Mouse (Mus musculus) heart, postnatal 25 days (tissue): Measurements from ENCODE around the gene Ubxn10. TPM values are rescaled to one million over a fixed set of nuclear protein-coding genes. Genes with fewer than 3 reads are reported as not detected.

Experiments used
- DNase-seq: peaks from one replicate; pipeline ENCODE4 v3.0.0; 2022; ENCODE audit warnings: low spot score
- intact Hi-C: fragments of 180-260 bp; cut with DNase I; formaldehyde crosslinking; loops from one replicate; pipeline ENCODE4 v1.15.1; 2025
- total RNA-seq, 2 experiments: library from RNA; stranded (reverse); gene quantifications; 2 replicates each; pipeline ENCODE4 v1.2.3; 2021

The Ubxn10 gene
- total RNA-seq, 2 experiments from 2014 or later, result 1.2 to 1.8 TPM

DNA sequence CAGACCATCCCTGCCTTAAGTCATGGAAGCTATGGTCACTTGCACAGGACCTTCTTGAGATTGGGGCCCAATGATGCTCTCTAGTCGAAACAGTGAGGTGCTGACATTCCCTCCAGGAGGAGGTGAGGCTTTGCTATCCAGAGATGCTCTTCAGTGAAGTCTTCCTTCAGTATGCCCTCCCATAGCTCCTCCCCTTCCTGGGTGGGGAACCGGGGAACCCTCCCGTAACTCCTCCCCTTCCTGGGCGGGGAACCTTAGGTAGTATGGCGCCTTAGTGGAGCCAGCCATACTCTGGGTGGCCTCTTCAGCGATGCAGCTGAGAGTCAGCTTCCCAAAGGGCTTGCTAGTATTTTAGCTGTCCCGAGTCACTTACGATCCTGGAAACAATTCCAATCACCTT is 30.3 kb downstream of the Ubxn10 start:
- DNase-seq, result no peak
- intact Hi-C loops, result no loop called here

DNA sequence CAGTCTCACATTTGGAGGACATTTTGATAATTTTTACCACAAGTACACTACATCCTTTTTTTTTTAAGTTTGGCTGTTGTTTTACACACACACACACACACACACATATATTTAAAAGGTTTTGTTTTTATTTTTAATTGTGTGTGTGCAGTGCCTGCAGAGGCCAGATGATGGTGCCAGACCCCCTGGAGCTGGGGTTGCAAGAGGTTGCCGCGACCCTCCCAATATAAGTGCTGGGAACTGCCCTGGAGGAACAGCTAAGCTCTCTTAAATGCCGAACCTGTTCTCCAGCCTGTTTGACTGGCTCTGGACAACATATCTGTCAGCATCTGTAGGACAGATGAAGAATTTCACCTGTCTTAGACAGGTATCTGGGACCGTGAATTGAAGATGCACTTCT is 32.8 kb downstream of the Ubxn10 start:
- DNase-seq, result no peak
- intact Hi-C loops, result no loop called here

DNA sequence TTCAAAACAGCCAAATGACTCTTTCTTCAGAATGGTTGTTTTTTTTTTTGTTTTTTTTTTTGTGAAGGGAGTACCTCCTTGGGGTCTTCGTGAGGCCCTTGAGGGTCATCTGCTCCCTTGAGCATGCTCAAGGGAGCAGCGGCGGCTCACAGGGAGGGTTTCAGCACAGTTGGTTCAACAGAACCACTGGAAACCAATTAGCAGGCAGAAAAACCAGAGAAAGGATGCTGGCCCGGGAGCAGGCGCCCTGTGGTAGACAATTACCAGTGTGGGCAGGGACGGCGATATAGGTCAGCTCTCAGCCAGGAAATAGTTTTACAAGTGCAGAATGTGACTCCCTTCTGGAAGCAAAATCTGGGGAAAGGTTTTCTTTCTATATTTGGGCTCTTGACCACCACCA is 33.4 kb downstream of the Ubxn10 start:
- DNase-seq, result no peak
- intact Hi-C loops, result no loop called here

DNA sequence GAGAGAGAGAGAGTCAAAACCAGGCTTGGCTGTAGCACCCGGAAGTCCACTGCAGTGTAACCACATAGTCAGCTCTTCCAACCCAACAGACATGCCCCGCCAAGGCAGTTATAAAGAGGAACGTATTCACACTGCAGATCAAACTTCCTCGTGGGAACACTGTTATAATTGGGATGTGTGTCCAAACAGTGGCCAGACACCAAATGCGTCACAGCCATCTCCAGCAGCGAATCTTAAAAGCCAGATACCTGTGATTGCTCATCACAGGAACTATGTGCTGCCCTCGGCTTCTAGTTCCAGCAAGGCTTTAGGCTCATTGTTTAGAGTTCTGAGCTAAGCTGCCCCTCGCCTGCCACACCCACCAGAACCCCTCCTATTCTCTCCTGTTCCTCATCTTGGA is 34.4 kb downstream of the Ubxn10 start:
- intact Hi-C loops, result no loop called here
- DNase-seq, result no peak

DNA sequence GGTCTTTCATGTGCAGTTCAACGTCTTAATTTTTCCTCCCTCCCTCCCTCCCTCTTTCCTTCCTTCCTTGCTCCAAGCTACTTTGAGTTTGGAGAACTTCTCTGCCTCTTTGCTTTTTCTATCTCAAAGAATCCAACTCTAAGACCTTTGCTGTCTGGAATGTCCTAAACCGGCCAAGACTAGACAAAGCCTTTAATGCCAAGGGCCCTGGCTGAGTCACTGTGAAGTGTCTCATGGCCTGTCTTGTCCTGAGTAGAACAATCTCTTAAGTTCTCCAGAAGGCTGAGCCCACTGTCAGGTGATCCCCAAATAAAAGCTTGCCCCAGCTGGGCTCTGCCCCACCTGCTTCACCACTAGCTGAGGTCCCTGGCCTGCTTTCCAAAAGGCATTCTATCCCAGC is 34.9 kb downstream of the Ubxn10 start:
- no peak for DNase-seq
- intact Hi-C loops, result no loop called here

DNA sequence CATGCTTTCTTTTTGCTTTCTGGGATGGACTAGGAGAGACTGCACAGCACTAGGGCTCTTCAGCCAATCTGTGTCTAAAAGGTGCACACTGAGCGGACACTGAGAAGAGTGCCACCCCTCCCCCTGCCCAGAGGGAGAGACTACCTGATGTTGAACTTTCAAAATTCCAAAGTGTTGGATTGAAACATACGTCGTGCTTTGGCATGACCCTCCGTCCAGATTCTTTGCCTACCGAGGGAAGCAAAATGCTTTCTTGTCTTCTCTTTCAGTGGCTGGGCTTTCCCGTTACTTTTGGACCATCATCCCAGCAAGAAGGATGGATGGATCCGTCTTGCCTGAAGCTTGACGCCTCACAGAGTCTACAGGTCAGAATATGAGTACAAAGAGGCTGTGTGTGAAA is 35.9 kb downstream of the Ubxn10 start:
- intact Hi-C loops, result loop anchor here (2.0 kb wide), 1 partner anchor 196 kb away; no protein-coding TSS in a partner anchor
- no peak for DNase-seq

DNA sequence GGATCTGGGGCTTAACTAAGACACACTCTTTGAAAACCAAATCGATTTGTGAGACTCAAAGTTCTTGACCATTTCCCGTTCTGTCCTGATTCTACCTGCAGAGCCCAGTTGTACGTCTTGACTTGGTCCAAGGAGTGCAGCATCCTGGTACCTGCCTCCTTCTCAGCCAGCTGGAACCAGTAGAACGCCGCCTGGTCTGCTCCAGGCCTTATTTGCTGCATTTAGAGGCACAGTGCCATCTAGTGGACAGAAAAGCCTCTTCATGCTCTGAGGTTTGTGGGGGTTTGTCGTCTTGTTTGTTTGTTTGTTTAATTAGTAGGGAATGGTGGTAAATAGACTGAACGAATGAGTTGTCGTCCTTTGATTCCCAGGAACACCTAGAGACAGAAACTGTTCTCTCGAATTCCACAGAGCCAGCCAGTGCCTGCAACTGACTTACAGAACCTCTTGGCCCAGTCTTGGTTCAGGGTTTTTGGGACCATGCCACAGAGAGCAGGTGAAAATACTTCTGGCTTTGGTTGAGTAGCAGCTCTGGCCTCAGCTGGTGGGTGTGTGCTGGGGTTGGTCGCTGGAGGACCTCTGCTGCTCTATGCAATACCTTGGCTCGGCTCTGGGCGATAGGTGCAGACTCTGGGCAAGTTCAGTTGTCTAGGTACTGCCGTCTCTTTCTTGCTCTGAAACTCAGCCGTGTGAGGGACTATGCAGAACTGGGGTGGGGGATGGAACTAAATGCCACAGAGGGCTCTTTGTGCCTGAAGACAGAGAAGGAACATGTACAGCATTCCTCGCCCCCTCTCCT is 36.6 kb downstream of the Ubxn10 start:
- intact Hi-C loops, result loop anchor here (1.0 to 2.0 kb wide), 2 partner anchors 196 to 253 kb away; no protein-coding TSS in a partner anchor

DNA sequence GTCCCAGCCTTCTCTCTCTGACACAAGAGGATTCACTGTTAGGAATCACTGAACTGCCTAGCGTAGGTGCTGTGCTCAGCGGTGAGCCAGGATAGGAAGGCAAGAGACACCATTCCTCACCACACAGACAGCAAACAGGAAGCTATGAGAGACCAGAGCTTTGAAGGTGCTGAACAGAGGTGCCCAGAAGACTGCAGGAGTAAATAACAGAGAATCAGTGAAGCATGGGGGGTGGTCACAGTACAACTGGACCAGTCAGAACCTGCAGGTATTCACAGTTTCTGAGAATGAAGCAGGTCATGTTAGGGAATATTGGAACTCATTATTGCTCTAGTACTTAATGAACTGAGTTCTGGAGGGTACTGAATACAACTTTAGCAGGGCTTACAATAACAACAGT is 38.7 kb downstream of the Ubxn10 start:
- intact Hi-C loops, result loop anchor here (5.0 kb wide), 1 partner anchor 136 kb away; no protein-coding TSS in a partner anchor
- no peak for DNase-seq

More for the DNA sequence above, 36.6 kb downstream of the Ubxn10 start:
- no peak for DNase-seq

DNA sequence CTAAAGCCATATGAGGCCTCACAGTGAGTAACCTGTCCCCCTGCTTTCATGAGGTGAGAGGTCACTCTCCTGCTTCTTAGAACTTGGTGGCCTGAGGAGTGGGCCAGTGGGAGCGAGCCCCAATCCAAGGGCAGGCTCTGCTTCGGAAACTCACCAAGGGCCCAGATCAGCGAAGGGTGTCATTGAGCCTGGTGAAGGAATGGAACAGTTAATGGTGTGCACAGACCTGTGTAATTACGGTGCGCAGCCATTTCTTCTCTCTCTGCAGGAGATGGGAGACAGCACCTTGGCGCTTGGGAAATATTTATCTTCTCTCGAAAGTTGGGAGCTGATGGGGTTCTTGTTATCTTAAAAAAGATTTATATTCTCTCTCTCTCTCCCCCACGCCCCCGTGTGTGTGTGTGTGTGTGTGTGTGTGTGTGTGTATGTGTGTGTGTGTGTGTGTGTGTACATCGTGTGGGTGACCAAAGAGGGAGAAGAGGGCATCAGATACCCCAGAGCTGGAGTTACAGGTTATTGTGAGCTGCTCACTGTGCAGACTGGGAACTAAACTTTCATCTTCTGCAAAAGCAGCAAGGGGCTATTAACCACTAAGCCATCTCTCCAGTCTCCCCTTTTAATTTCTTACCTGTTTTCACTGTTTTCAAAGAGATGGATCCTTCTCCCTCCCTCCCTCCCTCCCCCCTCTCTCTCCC is 39.7 kb downstream of the Ubxn10 start:
- DNase-seq, result no peak
- intact Hi-C loops, result loop anchor here (5.0 kb wide), 1 partner anchor 135 kb away; no protein-coding TSS in a partner anchor

DNA sequence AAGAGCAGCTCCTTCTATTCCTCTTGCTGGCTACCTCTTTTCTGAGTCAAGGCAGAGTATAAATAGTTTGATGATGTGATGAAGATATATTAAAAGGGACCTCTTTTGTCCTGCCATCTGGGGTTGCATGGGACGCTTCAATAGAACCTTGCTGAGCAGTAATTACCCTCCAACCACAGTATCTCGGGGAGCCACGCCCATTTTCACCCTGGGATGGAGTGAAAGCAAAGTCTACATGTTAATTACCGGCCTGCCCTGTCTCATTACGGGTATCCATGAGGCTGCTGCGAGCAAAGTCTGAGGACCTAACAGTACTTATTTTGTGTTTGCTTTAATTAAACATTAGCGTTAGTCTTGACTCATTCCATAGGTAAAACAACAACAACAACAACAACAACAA is 40.2 kb downstream of the Ubxn10 start:
- no peak for DNase-seq
- intact Hi-C loops, result loop anchor here (5.0 kb wide), 1 partner anchor 134 kb away; no protein-coding TSS in a partner anchor

DNA sequence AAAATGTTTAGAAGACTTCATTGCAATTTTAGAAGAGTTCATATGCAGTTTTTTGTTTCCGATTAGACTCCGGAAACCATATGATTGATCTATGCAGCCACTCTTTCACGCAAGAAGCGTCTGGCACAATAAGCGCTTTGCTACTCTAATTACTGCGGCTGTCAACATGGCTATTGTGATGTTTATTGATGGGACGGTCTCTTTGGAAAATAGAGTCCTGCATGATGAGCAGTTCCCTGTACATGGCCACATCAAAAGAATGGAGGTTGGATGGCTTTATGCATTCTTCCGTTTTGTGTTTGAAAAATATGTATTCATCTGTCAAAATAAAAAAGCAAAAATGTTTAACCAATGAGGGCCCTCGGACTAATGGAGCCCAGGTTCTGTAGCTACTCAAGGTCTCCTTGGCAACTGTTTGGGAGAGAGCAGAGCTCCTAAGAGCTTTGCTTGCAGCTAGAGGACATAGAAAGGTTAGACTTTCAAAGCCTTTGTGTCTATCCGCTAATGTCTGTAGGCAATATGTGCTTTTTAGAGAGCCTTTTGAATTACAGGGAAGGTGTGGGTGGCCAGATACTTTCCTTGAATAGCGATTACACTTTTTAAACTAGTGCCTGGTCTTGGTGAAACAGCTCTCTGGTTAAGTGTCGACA is 43.8 kb downstream of the Ubxn10 start:
- intact Hi-C loops, result no loop called here

DNA sequence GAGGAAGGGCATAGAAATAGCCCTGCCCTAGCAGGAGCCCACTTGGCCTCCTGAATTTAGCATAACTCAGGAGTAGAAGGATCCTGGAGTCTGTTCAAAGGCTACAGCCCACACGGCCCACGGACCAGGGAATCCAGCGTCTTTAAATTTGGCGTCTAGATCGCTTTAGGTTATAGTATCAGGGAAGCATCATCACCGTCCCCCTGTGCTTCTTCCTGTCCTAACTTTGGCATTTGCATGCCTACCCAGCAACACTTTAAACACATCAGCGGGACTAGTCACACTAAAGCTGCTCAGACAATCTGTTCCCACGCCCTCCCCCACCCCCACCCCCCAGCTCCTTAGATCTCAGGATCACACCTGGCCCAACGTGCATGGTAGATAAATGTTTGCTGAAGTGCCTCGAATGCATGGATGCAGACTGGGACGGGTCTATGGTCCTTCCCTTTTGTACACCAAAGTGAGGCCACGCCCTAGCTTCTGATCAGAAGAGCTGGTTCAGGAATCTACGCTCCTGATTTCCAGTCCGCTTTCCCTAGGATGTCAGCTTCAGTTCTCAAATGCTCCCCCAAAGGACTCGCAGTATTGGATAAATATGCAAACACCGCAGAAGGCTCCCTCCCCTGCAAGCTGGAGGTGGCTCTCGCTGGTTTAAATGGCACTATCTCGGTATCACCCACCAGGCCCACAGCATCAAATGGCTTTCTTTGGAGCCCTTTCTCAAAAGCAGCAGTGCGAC is 45.4 kb downstream of the Ubxn10 start:
- no peak for DNase-seq
- intact Hi-C loops, result no loop called here

More for the DNA sequence above, 43.8 kb downstream of the Ubxn10 start:
- no peak for DNase-seq

DNA sequence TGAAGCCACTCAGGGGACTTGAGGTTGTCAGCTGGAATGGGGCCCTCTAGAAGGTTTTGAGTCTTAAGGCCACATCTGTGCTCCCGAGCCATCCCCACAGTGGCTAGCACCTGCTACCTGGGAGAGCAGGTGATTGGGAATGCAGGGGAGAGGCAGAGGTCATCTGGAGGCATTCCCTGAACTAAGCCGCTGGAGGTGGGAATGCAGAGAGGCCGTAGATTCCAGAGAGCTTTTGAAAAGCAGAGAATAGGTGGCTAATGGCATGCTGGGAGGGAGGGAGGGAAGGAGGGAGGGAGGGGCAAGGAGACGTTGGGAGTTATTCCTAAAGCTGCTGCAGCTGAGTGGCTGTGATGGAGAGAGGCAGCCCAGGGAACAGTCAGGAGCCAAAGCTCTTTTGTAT is 46.4 kb downstream of the Ubxn10 start:
- DNase-seq, result no peak
- intact Hi-C loops, result no loop called here

DNA sequence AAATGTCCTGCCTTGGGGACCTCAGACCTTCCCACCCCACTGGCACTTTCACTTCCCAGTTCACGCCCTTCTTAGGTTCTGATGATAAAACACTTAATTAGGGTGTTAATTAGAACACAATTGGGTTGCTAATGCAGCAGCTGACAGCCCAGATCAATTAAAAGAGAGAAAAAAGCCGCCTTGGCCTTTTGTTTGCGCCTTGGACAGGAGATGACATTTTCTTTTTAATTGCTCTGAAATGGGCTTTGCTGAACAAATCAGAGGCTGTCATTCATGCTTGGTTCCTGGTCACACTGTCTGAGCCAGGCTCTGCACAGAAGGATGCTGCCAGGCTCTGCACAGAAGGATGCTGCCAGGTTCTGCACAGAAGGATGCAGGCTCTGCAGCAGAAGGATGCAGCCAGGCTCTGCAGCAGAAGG is 47.9 kb downstream of the Ubxn10 start:
- DNase-seq, result no peak
- intact Hi-C loops, result no loop called here

DNA sequence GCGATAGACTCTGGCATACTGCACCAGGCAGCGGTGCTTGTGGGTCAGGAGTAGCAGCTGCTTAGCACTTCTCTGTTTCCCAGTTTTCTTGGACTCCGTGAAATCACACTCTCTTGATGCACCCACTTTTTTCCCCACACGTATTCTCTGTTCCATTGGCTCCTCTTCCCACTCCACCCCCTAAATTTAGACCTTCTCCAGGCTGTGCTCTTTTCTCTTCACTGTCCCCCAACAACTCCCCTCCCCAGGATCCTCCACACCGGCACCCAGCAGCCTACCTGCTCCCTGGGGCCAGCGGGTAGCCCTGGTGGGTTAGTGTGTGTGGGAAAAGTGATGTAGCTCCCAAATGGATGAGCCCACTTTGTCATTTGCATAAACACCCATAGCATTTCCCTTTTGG is 51.2 kb downstream of the Ubxn10 start:
- no peak for DNase-seq
- intact Hi-C loops, result no loop called here

DNA sequence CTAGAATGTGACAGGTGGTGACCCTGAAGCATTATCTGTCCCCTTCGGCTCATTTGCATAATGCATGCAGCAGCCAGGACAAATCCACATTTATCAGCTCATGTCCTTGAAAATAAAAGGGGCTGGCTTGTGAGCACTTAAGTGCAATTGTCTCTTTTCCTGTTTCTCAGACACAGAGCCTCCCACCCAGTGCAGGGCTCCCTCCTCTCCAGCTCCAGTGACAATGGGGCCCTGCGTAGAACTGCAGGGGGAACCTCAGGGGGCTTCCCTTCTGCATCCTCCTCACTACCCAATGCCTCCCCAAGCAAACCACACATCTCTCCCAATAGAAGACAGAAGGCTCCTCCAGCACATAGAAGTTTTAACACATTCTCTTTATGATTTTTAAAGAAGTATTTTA is 54.2 kb downstream of the Ubxn10 start:
- DNase-seq, result no peak
- intact Hi-C loops, result no loop called here

DNA sequence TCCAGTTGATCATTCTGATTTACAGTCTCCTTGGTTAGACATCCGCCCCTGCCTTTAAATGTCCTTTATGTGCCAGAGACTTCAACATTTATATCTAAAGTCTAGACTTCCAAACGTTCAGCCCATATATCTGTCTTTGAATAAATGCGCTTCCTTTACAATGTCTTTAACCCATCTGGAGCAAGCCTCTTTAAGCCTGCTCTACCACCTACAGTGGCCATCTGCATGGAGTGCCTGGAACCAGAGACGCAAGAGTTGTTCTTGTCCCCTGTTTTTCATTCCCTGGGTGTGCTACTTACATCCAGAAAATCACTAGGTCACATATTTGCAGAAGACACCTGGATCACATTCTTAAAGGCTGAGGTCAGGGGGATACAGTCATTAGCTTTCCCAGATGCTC is 56.8 kb downstream of the Ubxn10 start:
- intact Hi-C loops, result no loop called here
- no peak for DNase-seq

DNA sequence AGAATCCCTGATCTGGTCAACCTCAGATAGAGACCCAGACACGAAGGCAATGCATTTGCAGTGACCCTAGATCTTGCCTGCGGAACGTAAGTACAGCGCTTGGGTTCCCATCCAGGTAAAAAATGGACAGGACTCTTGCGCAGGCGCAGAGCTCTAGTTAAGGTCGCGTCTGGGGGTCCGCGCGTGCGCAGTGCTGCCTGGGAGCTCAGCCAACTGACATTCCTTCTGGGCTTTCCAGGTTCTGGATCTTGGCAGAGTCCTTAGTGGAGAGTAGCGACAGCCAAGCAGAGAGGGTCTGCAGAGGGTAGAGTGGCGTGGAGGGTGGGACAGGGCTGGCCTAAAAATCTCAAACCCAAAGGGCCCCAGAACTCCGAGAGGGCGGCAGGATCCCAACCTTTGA is 59.4 kb downstream of the Ubxn10 start:
- intact Hi-C loops, result no loop called here
- no peak for DNase-seq

DNA sequence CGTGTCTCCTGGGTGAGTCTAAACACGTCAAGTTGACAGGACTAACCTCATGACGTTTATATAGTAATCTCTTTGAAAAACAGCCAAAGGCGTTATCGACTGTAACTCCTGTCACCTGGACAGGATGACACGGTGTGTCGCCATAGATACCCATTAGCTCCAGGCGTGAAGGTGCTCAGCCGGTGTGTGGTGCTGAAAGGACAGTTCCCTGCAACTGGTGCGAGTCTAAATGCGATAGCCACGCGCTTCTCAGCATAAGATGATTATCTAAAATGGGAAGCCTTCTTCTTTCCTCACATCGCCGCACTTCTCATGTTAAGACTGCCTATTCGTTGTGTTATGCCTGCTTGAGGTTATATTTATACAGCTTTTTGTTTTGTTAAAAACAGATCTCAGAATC is 60.5 kb downstream of the Ubxn10 start:
- intact Hi-C loops, result no loop called here
- no peak for DNase-seq

DNA sequence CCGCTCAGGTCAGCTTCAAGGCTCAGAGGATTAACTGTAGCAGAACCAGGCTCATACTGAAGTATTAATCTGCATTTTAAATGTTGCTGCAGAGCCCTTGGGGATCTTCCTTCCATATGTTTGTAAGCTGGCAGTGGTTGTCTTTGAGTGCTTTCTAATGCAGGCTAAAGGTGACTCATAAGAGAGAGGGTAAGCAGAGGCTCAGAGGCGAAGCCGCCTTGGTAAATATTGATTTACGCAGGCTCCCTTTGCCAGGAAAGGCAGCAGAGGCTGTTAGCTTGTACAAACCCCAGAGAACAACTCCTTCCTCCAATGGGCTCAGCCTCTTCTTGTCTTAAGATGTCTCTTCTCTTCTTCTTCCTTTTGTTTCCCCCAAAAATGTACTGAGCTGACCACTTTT is 64.8 kb downstream of the Ubxn10 start:
- no peak for DNase-seq
- intact Hi-C loops, result no loop called here
